Mouse (Mus musculus) kidney, adult 2 months (tissue): ENCODE measurements around the gene Lhfpl3.

Source experiments
- CTCF ChIP-seq: fragments of 200-500 bp; conservative IDR thresholded peaks from 2 replicates; pipeline ENCODE4 v1.5.1; 2011; ENCODE audit warnings: low read depth, mild to moderate bottlenecking, control low read depth, low read length, moderate library complexity, mixed read lengths; ENCODE audit not compliant: insufficient read depth, insufficient read length
- POLR2A ChIP-seq: fragments of 200-500 bp; IDR thresholded peaks from one replicate; pipeline ENCODE4 v1.6.1; 2011; ENCODE audit warnings: low read depth, low read length, control low read depth

DNA sequence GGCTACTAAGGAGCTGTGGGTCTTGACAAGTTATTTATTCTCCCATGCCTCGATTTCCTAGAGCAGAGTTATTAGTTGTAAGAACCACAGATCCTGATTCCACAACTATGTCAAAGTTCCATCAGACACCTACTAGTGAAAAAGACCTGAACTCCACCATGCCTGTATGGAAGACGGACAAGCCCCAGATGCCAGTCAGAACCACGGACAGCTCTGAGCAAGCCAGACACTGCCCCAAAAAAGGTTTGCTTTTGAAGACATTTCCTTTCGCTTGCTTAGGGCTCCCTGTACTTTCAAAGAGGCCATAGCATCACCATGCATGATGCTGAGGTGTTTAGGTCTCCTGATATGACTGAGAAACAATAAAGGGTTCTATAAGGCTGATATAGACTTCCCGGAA, 197.4 kb downstream of the Lhfpl3 start:
- no peak for TF ChIP-seq POLR2A
- TF ChIP-seq CTCF: no peak
